ENCODE assay signal across 13 mouse cellular contexts in the genomic region with DNA sequence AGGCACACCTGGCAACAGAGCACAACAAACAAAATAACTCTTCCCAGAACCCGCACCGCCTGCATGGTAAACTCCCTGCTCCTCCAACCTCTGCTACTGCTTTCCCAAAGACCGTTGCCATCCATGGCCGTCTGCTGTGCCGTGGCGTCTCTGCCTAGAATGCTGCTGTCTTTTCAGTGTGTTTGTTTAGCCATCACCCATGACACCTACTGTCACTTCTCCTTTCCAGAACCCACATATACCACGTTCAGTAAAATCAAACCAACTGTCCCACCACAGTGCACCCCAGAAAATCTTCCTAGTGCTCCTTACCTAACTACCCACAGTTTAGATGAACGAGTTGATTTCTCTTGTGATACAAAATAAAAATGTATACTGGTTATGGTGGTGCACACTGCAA.
"Had no signal": no experiment of that assay in that cellular context is flagged by ENCODE, and none has a peak within 500 bp of the region (broad histone marks: within the 10 kb centered on the region; RNA-seq: fewer than 3 reads in every experiment).

No protein-coding gene starts in this region.

- H3K27ac ChIP-seq: kidney, embryonic 15.5 days; limb, embryonic 13.5 days; neural tube, embryonic 13.5 days; stomach, embryonic 15.5 days had no signal

- H3K4me3 ChIP-seq: kidney, embryonic 15.5 days; limb, embryonic 13.5 days; neural tube, embryonic 13.5 days; stomach, embryonic 15.5 days had no signal

- H3K4me1 ChIP-seq: kidney, embryonic 15.5 days had no signal

- H3K27me3 ChIP-seq: kidney, embryonic 15.5 days; limb, embryonic 13.5 days; neural tube, embryonic 13.5 days; stomach, embryonic 15.5 days had no signal

- H3K9me3 ChIP-seq: kidney, embryonic 15.5 days; limb, embryonic 13.5 days; neural tube, embryonic 13.5 days; stomach, embryonic 15.5 days had no signal

- H3K9ac ChIP-seq: kidney, embryonic 15.5 days; limb, embryonic 13.5 days; neural tube, embryonic 13.5 days; stomach, embryonic 15.5 days had no signal

- DNase-seq: kidney, adult 2 months; kidney, postnatal 14 days; left cerebral cortex, postnatal 4 days; lung, adult 18-20 months; lung, postnatal 4 days; midbrain, embryonic 14.5 days; right cerebral cortex, postnatal 4 days; spleen, adult 18-20 months; thymus, postnatal 14 days had no signal
